Mouse (Mus musculus) intestine, embryonic 16.5 days (tissue): ENCODE results near the gene Dynlrb1. TPM values are rescaled to one million over a fixed set of nuclear protein-coding genes. Genes with fewer than 3 reads are reported as not detected.

Experiments
- ATAC-seq: fragments of 200-750 bp; cut with Nextera tagmentation; 2 replicates; pipeline ENCODE4 v1.8.0; 2017; ENCODE audit warnings: moderate TSS enrichment, moderate library complexity
- H3K27ac ChIP-seq: fragments of 300-500 bp; sonication (generic); 2 replicates; pipeline ENCODE4 v1.5.1; 2014; ENCODE audit warnings: mild to moderate bottlenecking, low read length
- H3K27me3 ChIP-seq: fragments of 300-500 bp; sonication (generic); replicated peaks from 2 replicates; pipeline ENCODE4 v1.6.1; 2014; ENCODE audit warnings: low read length, control low read depth, mixed read lengths; ENCODE audit not compliant: control insufficient read depth, insufficient read depth
- H3K36me3 ChIP-seq: fragments of 300-500 bp; sonication (generic); 2 replicates; pipeline ENCODE4 v1.6.1; 2014; ENCODE audit warnings: low read length, control low read depth; ENCODE audit not compliant: control insufficient read depth, insufficient read depth
- H3K4me1 ChIP-seq: fragments of 300-500 bp; sonication (generic); 2 replicates; pipeline ENCODE4 v1.6.1; 2014; ENCODE audit warnings: low read length, control low read depth, mixed read lengths; ENCODE audit not compliant: control insufficient read depth, insufficient read depth
- H3K4me2 ChIP-seq: fragments of 300-500 bp; sonication (generic); 2 replicates; pipeline ENCODE4 v1.6.1; 2014; ENCODE audit warnings: low read depth, low read length, control low read depth
- H3K4me3 ChIP-seq: fragments of 300-500 bp; sonication (generic); 2 replicates; pipeline ENCODE4 v1.5.1; 2014; ENCODE audit warnings: mild to moderate bottlenecking, low read length
- H3K9ac ChIP-seq: fragments of 300-500 bp; sonication (generic); 2 replicates; pipeline ENCODE4 v1.6.1; 2014; ENCODE audit warnings: low read depth, low read length
- H3K9me3 ChIP-seq: fragments of 300-500 bp; sonication (generic); 2 replicates; pipeline ENCODE4 v1.6.1; 2016; ENCODE audit warnings: low read length, control low read depth; ENCODE audit not compliant: control insufficient read depth
- WGBS: fragments of 180-500 bp; shearing (Covaris S2); extraction: QIAGEN DNeasy Blood & Tissue Kit; methylation state at CpG from one replicate; pipeline ENCODE4 v1.1.7; 2014; 5-methylcytosine and 5-hydroxymethylcytosine counted together
- polyA plus RNA-seq: library from polyadenylated mRNA; unstranded; fragments of >200 nt; fragmentation: Nextera tagmentation; extraction: Ambion mirVana; gene quantifications from 2 replicates; pipeline ENCODE4 v1.2.1, GENCODE M21; 2015

Dynlrb1 gene
- polyA plus RNA-seq, 1 experiment from 2014 or later = 337 TPM

DNA sequence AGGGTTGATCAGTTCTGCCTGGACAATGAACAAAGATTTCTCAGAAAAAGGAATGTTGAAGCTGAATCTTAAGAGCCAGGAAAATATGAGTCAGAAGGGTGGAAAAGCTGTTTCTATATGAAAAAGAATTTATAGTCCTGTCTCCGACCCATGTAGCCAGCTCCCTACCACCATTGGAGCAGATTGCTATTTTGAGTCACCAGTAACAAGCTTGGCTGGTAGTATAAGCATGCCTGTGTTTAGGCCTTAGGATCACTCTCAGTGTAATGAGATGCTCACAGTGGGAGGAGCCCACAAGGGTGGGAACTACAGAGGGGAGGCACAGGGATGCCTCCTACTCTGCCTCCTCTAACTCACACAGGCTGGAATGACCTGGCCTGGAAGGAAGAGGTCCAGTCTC, 11.9 kb downstream of the Dynlrb1 start:
- no peak for ATAC-seq
- WGBS = 85% methylated on average over 1 of the region's 1 CpGs
- H3K4me2 ChIP-seq = no peak overlapping the region
- H3K9ac ChIP-seq = no peak overlapping the region
- no peak overlapping the region for H3K4me3 ChIP-seq
- no peak overlapping the region for H3K27ac ChIP-seq
- H3K9me3 ChIP-seq = no peaks in the 10 kb centered on the region
- peaks cover 19% of the 10 kb centered on the region for H3K36me3 ChIP-seq
- no peaks in the 10 kb centered on the region for H3K27me3 ChIP-seq
- H3K4me1 ChIP-seq = no peaks in the 10 kb centered on the region

DNA sequence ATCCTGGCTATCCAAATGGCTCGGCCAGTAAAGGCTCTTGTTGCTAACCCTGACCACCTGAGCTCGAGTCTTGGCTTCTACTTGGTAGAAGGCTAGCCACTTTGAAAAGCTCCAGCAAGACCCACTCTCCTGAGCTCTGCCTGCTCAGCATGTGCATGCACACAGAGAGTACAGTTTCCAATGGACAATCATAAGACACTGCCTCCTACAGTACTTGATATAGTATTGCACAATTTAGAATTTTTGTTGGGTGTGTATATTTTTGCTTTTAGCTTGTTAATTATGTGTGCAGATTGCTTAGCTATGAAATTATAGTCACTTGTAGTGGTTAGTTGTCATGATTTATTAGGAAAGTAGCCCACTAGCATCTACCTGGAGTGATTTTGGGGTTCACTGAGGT, 12.4 kb downstream of the Dynlrb1 start:
- no peak for ATAC-seq
- Histone ChIP-seq H3K36me3 (peaks cover 19% of the 10 kb centered on the region), H3K9me3 (no peaks in the 10 kb centered on the region), H3K4me2 (no peak overlapping the region), H3K27me3 (no peaks in the 10 kb centered on the region), H3K4me3 (no peak overlapping the region), H3K4me1 (no peaks in the 10 kb centered on the region), H3K27ac (no peak overlapping the region), H3K9ac (no peak overlapping the region)
- WGBS = 77% methylated on average over 2 of the region's 2 CpGs

DNA sequence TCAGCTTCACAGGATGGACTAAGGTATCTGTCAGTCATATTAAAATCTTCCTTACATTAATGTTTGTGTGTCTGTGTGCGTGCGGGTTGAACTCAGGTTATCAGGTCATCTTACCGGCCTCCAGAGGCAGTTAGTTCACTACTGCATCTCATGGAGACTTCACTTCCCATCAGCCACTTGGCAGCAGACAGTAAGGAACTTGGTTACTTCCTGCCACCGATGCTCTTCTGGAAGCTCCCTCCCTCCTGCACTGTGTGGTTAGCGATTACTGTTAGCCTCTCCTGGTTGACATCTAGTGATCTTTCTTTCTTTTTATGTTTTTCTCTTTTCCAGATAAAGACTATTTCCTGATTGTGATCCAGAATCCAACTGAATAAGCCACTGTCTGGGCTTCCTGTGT, 13.3 kb downstream of the Dynlrb1 start:
- no peaks in the 10 kb centered on the region for H3K27me3 ChIP-seq
- H3K9me3 ChIP-seq = no peaks in the 10 kb centered on the region
- no peak for ATAC-seq
- peaks cover 16% of the 10 kb centered on the region for H3K36me3 ChIP-seq
- 91% methylated on average over 5 of the region's 5 CpGs for WGBS
- H3K9ac ChIP-seq = no peak overlapping the region
- no peak overlapping the region for H3K4me2 ChIP-seq
- H3K4me3 ChIP-seq = no peak overlapping the region
- no peak overlapping the region for H3K27ac ChIP-seq
- no peaks in the 10 kb centered on the region for H3K4me1 ChIP-seq

DNA sequence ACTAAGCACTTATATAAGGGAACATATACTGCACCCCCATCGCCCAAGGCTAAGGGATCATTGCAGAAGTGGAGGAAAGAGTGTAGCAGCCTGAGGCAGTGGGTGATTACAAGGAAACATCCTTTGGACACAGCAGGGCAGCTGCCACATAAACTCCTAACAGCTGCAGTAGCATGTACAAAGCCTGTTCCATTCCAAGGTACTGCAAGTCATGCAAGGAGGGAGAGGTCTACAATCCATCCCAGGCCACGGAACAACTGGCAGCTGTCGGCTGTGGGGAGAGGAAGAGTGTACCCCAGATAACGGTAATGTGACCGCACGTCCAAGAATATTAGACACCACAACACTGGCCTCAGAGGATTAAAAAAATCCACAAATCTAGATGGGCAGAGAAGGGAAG, 29.2 kb downstream of the Dynlrb1 start:
- Histone ChIP-seq H3K4me2 (no peak overlapping the region), H3K27me3 (no peaks in the 10 kb centered on the region), H3K27ac (no peak overlapping the region), H3K4me3 (no peak overlapping the region), H3K9ac (no peak overlapping the region), H3K4me1 (no peaks in the 10 kb centered on the region), H3K9me3 (no peaks in the 10 kb centered on the region), H3K36me3 (no peaks in the 10 kb centered on the region)
- ATAC-seq = no peak
- WGBS = 91% methylated on average over 6 of the region's 6 CpGs

DNA sequence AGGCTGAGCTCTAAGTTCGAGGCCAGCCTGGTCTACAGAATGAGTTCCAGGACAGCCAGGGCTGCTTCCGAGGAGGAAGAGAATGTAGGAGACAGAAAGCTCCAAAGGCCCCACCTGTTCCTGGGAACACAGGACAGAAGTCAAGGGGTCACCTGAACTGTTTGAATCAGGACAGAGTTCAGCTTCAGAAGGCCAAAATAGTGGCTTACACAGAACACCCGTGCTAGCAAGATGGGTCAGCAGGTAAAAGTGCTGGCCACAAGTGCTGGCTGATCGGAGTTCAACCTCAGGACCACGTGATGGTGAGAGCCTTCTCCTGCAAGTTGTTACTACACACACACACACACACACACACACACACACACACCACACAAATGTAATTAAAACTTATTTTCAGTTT, 30.6 kb downstream of the Dynlrb1 start:
- no peak overlapping the region for H3K9ac ChIP-seq
- no peak for ATAC-seq
- H3K9me3 ChIP-seq = no peaks in the 10 kb centered on the region
- H3K4me1 ChIP-seq = no peaks in the 10 kb centered on the region
- no peak overlapping the region for H3K4me2 ChIP-seq
- H3K4me3 ChIP-seq = no peak overlapping the region
- no peaks in the 10 kb centered on the region for H3K27me3 ChIP-seq
- whole genome bisulfite sequencing = 87% methylated on average over 5 of the region's 5 CpGs
- H3K36me3 ChIP-seq = no peaks in the 10 kb centered on the region
- no peak overlapping the region for H3K27ac ChIP-seq

DNA sequence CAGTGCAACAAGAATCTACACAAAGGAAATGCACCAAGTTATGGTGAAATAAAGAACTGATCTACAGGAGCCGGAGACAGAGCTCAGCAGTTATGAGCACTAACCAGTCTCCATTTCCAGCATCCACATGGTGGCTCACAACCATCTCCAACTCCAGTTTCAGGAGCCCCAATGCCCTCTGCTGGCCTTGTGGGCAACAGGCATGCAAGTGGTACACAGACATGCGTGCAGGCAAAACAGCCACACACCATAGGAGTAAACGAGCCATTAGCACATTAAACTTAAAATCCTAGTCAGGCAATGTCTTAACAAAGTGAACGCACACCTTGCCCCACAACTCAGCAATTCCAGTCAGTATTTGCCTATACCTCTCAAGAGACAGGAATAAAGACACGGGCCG, 35.6 kb downstream of the Dynlrb1 start:
- H3K27me3 ChIP-seq = no peaks in the 10 kb centered on the region
- ATAC-seq = no peak
- 84% methylated on average over 6 of the region's 6 CpGs for WGBS
- no peaks in the 10 kb centered on the region for H3K9me3 ChIP-seq
- no peak overlapping the region for H3K9ac ChIP-seq
- no peak overlapping the region for H3K27ac ChIP-seq
- no peak overlapping the region for H3K4me2 ChIP-seq
- H3K4me1 ChIP-seq = 0 out of 2 replicates have a peak, but pooled peaks cover 1% of the 10 kb centered on the region
- no peak overlapping the region for H3K4me3 ChIP-seq
- H3K36me3 ChIP-seq = no peaks in the 10 kb centered on the region

DNA sequence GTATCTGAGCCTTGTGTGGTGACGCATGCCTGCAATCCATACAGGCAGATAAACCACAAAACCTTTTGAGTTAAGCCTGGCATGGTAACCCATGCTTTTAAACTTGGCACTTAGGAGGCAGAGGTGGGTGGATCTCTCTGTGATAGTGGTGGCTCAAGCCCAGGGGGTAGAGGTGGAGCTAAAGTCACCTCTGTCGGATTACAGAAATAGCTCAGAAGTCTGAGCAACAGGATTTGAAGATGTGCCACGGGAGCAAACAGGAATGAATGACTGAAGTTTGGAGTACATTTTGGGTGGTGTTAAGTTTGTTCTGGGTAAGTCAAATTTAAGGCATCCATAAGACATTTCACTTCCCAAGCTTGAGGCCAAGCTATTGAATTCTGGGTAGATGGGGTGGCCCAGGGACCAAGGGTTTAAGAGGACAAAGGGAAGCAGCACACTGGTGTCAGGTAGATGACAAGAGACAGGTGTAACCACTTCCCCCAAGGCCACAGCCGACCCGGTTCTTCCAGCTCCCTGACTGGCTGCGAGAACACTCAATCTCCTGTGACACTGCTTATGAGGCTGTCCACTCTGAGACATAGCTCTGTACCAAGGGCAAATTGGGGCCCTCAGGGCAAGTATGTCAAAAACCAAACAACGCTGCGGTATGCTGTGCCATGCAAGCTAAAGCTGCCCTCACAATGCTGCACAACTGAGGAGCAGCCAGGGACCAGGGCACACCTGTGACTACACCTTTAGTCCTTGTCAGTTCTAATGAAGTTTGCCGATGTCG, 36.2 kb downstream of the Dynlrb1 start:
- no peak overlapping the region for H3K4me3 ChIP-seq
- ATAC-seq = no peak
- H3K4me2 ChIP-seq = no peak overlapping the region
- H3K9me3 ChIP-seq = no peaks in the 10 kb centered on the region
- no peaks in the 10 kb centered on the region for H3K27me3 ChIP-seq
- no peak overlapping the region for H3K27ac ChIP-seq
- no peak overlapping the region for H3K9ac ChIP-seq
- 70% methylated on average over 10 of the region's 10 CpGs for WGBS
- no peaks in the 10 kb centered on the region for H3K36me3 ChIP-seq
- H3K4me1 ChIP-seq = peaks cover 5% of the 10 kb centered on the region; the same call in 1 of the 2 replicates

DNA sequence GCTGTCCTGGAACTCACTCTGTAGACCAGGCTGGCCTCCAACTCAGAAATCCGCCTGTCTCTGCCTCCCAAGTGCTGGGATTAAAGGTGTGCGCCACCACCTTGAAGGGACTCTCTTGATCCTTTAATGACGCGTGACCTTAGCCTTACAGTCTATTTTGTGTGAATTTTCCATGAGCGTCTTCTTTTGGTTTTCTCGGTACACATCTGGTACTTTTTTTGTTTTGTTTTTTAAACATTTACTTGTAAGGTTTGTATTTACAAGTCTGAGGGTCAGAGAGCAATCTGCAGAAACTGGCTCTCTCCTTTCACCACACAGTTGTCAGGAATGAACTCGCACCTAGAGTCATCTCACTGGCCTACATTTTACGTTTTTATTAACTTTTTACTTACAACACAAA, 37.3 kb downstream of the Dynlrb1 start:
- no peak for ATAC-seq
- H3K4me3 ChIP-seq = no peak overlapping the region
- WGBS = 87% methylated on average over 8 of the region's 8 CpGs

DNA sequence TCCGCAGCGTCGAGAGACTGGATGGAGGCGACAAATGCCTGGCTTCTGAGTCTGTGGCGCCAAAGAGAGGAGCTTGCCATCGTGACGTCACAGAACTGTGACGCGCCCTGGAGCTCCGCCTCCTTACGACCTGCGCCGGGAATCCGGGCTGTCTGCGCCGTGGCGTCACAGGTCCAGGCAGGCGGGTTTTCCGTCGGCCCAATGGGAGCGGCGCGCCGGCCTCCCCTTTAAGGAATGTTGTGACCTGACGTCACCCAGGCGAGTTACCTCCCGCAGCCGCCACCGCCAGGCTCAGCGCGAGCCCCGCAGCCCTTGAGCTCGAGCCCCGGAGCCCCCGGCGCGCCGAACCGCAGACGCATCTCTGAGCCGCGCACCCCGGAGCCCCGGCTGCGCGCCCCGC, 39.9 kb downstream of the Dynlrb1 start, which contains the start of gene Map1lc3a:
Gene Map1lc3a (plus strand): TSS at position 103 of the 400 bp plus-strand sequence.
- Histone ChIP-seq H3K27me3 (no peaks in the 10 kb centered on the region), H3K4me2 (peak within 1 kb of the TSS; percentile 78), H3K36me3 (no peaks in the 10 kb centered on the region), H3K27ac (peak within 1 kb of the TSS; percentile 86), H3K4me3 (peak within 1 kb of the TSS; percentile 98), H3K9me3 (no peaks in the 10 kb centered on the region), H3K9ac (peak within 1 kb of the TSS; percentile 93), H3K4me1 (peaks cover 5% of the 10 kb centered on the region; the same call in 1 of the 2 replicates)
- 1% methylated on average over 47 of the region's 47 CpGs for WGBS
- ATAC-seq = peak; percentile 93

More for the DNA sequence above, 37.3 kb downstream of the Dynlrb1 start:
- Histone ChIP-seq H3K9me3 (no peaks in the 10 kb centered on the region), H3K27me3 (no peaks in the 10 kb centered on the region), H3K27ac (no peak overlapping the region), H3K36me3 (no peaks in the 10 kb centered on the region), H3K4me2 (no peak overlapping the region), H3K9ac (no peak overlapping the region), H3K4me1 (peaks cover 5% of the 10 kb centered on the region; the same call in 1 of the 2 replicates)
